Mouse (Mus musculus) CH12.LX (cell line): ENCODE measurements around the gene Bglap3.

Experiments
- MAX ChIP-seq: IDR thresholded peaks from 2 replicates; pipeline ENCODE4 v1.6.1; 2011; ENCODE audit warnings: low read length, improper control_type of control experiment
- POLR2A ChIP-seq: IDR thresholded peaks from 2 replicates; pipeline ENCODE4 v1.6.1; 2011; ENCODE audit warnings: low read depth, mild to moderate bottlenecking, improper control_type of control experiment, low read length
- UBTF ChIP-seq: IDR thresholded peaks from 2 replicates; pipeline ENCODE4 v1.6.1; 2012; ENCODE audit warnings: low read depth, mild to moderate bottlenecking, inconsistent platforms, low read length, improper control_type of control experiment, moderate library complexity

DNA sequence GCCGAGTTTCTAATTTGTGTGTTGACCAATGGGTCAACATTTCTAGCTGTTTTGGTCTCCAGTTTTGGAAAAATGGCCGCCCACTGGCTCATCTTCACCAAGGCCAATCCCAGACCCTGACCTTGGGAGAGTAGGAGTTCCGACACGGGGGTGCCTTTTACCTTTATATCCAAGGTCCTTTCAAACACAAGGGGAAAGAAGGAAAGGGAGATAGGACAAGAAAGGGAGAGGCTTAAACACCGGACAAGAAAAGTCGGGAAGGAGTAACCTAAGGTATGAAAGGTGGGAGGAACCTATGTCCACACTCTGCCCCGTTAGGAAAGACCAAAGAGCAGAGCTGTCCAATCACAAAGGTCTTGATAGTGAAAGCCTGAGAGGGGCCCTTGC is 38.1 kb upstream of the Bglap3 start:
- TF ChIP-seq UBTF: no peak
- TF ChIP-seq POLR2A: no peak
- TF ChIP-seq MAX: no peak
